Mouse (Mus musculus) hindbrain, postnatal 0 days (tissue): ENCODE results near the gene Btbd9. TPM values are rescaled to one million over a fixed set of nuclear protein-coding genes. Genes with fewer than 3 reads are reported as not detected.

ENCODE experiments used
- ATAC-seq: fragments of 200-750 bp; cut with Nextera tagmentation; 2 replicates; pipeline ENCODE4 v1.8.0; 2017; ENCODE audit warnings: mild to moderate bottlenecking, moderate TSS enrichment, moderate library complexity
- DNase-seq: peaks from one replicate; pipeline ENCODE4 v3.0.0-alpha.2; 2015; ENCODE audit warnings: low spot score
- H3K27ac ChIP-seq: fragments of 300-500 bp; sonication (generic); 2 replicates; pipeline ENCODE4 v1.5.1; 2014; ENCODE audit warnings: mild to moderate bottlenecking
- H3K27me3 ChIP-seq: fragments of 300-500 bp; sonication (generic); 2 replicates; pipeline ENCODE4 v1.6.1; 2014; ENCODE audit warnings: low read length, mixed read lengths; ENCODE audit not compliant: insufficient read depth
- H3K36me3 ChIP-seq: fragments of 300-500 bp; sonication (generic); 2 replicates; pipeline ENCODE4 v1.6.1; 2014; ENCODE audit warnings: low read length, mixed read lengths; ENCODE audit not compliant: insufficient read depth
- H3K4me1 ChIP-seq: fragments of 300-500 bp; sonication (generic); 2 replicates; pipeline ENCODE4 v1.6.1; 2014; ENCODE audit warnings: antibody characterized with exemption, low read length, mixed read lengths; ENCODE audit not compliant: insufficient read depth
- H3K4me2 ChIP-seq: fragments of 300-500 bp; sonication (generic); 2 replicates; pipeline ENCODE4 v1.6.1; 2014; ENCODE audit warnings: low read depth, mild to moderate bottlenecking, low read length, moderate library complexity, mixed read lengths
- H3K4me3 ChIP-seq: fragments of 300-500 bp; sonication (generic); 2 replicates; pipeline ENCODE4 v1.5.1; 2014; ENCODE audit warnings: low read length
- H3K9ac ChIP-seq: fragments of 300-500 bp; sonication (generic); replicated peaks from 2 replicates; pipeline ENCODE4 v1.6.1; 2014; ENCODE audit warnings: mild to moderate bottlenecking, low read length, moderate library complexity, mixed read lengths
- H3K9me3 ChIP-seq: fragments of 300-500 bp; sonication (generic); 2 replicates; pipeline ENCODE4 v1.6.1; 2016; ENCODE audit warnings: low read length, mixed read lengths
- CTCF ChIP-seq: IDR thresholded peaks from 2 replicates; pipeline ENCODE4 v1.5.1; 2016; ENCODE audit warnings: antibody characterized with exemption, control low read depth, low read depth
- WGBS: fragments of 180-500 bp; shearing (Covaris S2); extraction: QIAGEN DNeasy Blood & Tissue Kit; methylation state at CpG from one replicate; pipeline ENCODE4 v1.1.7; 2014; 5-methylcytosine and 5-hydroxymethylcytosine counted together
- polyA plus RNA-seq: library from polyadenylated mRNA; unstranded; fragments of >200 nt; fragmentation: Nextera tagmentation; extraction: Ambion mirVana; gene quantifications from 2 replicates; pipeline ENCODE4 v1.2.1, GENCODE M21; 2015
- total RNA-seq: library from RNA; depleted of rRNA; stranded (reverse); fragments of >200 nt; gene quantifications from 2 replicates; pipeline ENCODE4 v1.2.3, GENCODE M21; 2014

Btbd9 gene
- total and polyA plus RNA-seq, 2 experiments from 2014 or later, result 67.7 to 122 TPM

GRCm38 (mm10) chr17:30480381-30480780 lies 95.9 kb downstream of the Btbd9 start:
- H3K27ac ChIP-seq, result no peak overlapping the region
- no peaks in the 10 kb centered on the region for H3K36me3 ChIP-seq
- no peak overlapping the region for H3K4me3 ChIP-seq
- 93% methylated on average over 8 of the region's 8 CpGs for WGBS
- no peaks in the 10 kb centered on the region for H3K27me3 ChIP-seq
- no peak overlapping the region for H3K9ac ChIP-seq
- no peaks in the 10 kb centered on the region for H3K9me3 ChIP-seq
- H3K4me2 ChIP-seq, result no peak overlapping the region
- no peaks in the 10 kb centered on the region for H3K4me1 ChIP-seq
- DNase-seq, result no peak
- no peak for ATAC-seq
- TF ChIP-seq CTCF, result no peak

- no peaks in the 10 kb centered on the region for H3K9me3 ChIP-seq
- H3K9ac ChIP-seq, result no peak overlapping the region
- WGBS, result 70% methylated on average over 9 of the region's 9 CpGs
- DNase-seq (no peak), ATAC-seq (no peak)
- no peaks in the 10 kb centered on the region for H3K27me3 ChIP-seq
- no peaks in the 10 kb centered on the region for H3K36me3 ChIP-seq
- H3K4me3 ChIP-seq, result no peak overlapping the region
- no peak for TF ChIP-seq CTCF
- H3K4me2 ChIP-seq, result no peak overlapping the region
- no peak overlapping the region for H3K27ac ChIP-seq
- H3K4me1 ChIP-seq, result no peaks in the 10 kb centered on the region
Measured at GRCm38 (mm10) chr17:30478181-30478580, 98.1 kb downstream of the Btbd9 start.

DNA sequence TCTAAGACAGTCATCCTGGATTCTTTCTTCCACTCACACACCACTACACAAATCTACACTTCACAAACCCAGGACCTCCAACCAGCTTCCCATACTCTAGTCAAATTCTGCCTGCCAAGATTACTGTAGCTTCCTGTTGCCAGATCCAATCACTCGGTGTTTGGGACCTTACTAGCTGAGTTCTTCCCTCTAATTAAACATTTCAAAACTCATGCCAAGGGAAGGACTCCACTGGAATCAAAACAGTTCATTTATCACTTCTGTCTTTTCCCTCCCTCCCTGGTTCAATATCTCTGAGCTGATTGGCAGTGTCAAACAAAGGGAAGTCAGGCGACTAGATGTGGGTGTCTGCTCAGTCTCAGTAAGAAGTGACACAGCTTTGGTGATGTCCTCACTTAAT lies 101.7 kb downstream of the Btbd9 start:
- Histone ChIP-seq H3K27ac (no peak overlapping the region), H3K4me2 (no peak overlapping the region), H3K36me3 (no peaks in the 10 kb centered on the region), H3K9me3 (no peaks in the 10 kb centered on the region), H3K9ac (no peak overlapping the region), H3K4me1 (peaks cover 6% of the 10 kb centered on the region), H3K4me3 (no peak overlapping the region), H3K27me3 (no peaks in the 10 kb centered on the region)
- no peak for ATAC-seq
- no peak for TF ChIP-seq CTCF
- WGBS, result 35% methylated on average over 2 of the region's 2 CpGs
- no peak for DNase-seq

GRCm38 (mm10) chr17:30472776-30473175 lies 103.5 kb downstream of the Btbd9 start:
- no peak overlapping the region for H3K4me3 ChIP-seq
- WGBS, result 86% methylated on average over 10 of the region's 10 CpGs
- no peak for ATAC-seq
- no peak overlapping the region for H3K4me2 ChIP-seq
- peaks cover 15% of the 10 kb centered on the region for H3K4me1 ChIP-seq
- H3K9me3 ChIP-seq, result no peaks in the 10 kb centered on the region
- TF ChIP-seq CTCF, result no peak
- H3K36me3 ChIP-seq, result no peaks in the 10 kb centered on the region
- no peak overlapping the region for H3K27ac ChIP-seq
- H3K27me3 ChIP-seq, result no peaks in the 10 kb centered on the region
- DNase-seq, result no peak
- no peak overlapping the region for H3K9ac ChIP-seq

DNA sequence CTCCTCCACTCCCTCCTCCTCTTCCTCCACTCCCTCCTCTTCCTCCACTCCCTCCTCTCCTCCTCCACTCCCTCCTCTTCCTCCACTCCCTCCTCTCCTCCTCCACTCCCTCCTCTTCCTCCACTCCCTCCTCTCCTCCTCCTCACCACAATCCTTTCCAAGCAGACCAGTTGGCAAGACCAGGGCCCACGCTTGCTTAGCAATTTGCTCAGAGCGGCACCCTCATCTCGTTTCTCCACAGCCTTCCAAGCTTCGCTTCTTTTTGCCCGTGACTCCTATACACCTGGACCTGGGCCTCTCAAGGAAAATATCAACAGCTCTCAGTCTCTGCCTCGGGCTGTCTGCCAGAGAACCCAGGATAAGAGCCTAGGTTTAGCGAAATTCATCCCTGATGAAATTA lies 104.8 kb downstream of the Btbd9 start:
- DNase-seq (no peak), ATAC-seq (no peak)
- 69% methylated on average over 7 of the region's 7 CpGs for WGBS
- no peaks in the 10 kb centered on the region for H3K9me3 ChIP-seq
- no peak overlapping the region for H3K4me2 ChIP-seq
- H3K36me3 ChIP-seq, result no peaks in the 10 kb centered on the region
- no peaks in the 10 kb centered on the region for H3K27me3 ChIP-seq
- H3K4me3 ChIP-seq, result no peak overlapping the region
- TF ChIP-seq CTCF, result no peak
- H3K27ac ChIP-seq, result no peak overlapping the region
- no peak overlapping the region for H3K9ac ChIP-seq
- peaks cover 19% of the 10 kb centered on the region for H3K4me1 ChIP-seq

DNA sequence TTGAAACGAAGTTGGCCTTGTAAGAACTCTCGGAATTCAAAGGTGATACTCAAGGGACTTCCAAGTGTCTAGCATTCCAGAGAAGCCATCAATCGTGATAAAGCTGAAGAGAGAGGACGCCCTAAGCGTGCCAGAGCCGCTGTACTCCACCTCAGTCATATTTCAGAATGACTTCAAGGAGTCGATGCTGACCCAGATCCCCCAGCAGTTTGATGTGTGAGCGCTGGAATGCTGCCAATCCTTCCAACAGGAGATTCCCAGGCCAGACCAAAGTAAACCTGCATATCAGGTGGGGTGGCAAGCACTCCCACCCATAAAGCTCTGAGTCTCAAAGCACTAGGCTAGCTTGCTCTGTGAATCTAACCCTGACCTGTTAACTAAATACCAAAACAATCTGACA lies 105.5 kb downstream of the Btbd9 start:
- no peak for TF ChIP-seq CTCF
- no peaks in the 10 kb centered on the region for H3K9me3 ChIP-seq
- H3K27me3 ChIP-seq, result no peaks in the 10 kb centered on the region
- no peak overlapping the region for H3K9ac ChIP-seq
- no peaks in the 10 kb centered on the region for H3K36me3 ChIP-seq
- ATAC-seq (no peak), DNase-seq (no peak)
- no peak overlapping the region for H3K4me2 ChIP-seq
- H3K27ac ChIP-seq, result no peak overlapping the region
- 50% methylated on average over 8 of the region's 8 CpGs for WGBS
- peaks cover 19% of the 10 kb centered on the region for H3K4me1 ChIP-seq
- H3K4me3 ChIP-seq, result no peak overlapping the region

DNA sequence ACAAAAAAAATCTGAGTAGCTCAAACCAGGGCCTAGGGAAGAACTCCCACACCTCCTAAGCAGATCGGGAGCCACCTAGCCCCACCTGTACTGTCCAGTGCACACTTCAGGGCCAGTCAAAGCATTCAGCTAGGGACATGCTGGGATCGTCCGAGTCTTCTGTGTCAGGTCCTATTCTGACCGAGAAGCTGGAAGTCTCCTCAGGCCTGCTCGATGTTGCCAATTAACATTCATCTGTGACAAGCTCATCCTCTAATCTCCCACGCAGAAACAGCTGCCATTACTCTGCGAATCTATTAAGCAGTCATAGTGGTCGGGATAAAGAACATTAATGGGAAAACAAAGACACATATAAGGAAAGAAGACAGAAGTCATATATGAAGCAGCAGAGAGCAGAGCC lies 106.0 kb downstream of the Btbd9 start:
- no peak overlapping the region for H3K27ac ChIP-seq
- no peaks in the 10 kb centered on the region for H3K27me3 ChIP-seq
- H3K4me2 ChIP-seq, result no peak overlapping the region
- DNase-seq, result no peak
- no peak for TF ChIP-seq CTCF
- peaks cover 19% of the 10 kb centered on the region for H3K4me1 ChIP-seq
- H3K9ac ChIP-seq, result no peak overlapping the region
- no peaks in the 10 kb centered on the region for H3K36me3 ChIP-seq
- WGBS, result 37% methylated on average over 8 of the region's 8 CpGs
- no peak overlapping the region for H3K4me3 ChIP-seq
- ATAC-seq, result no peak
- no peaks in the 10 kb centered on the region for H3K9me3 ChIP-seq
